Mouse (Mus musculus): Measurements from ENCODE around the gene Lyz1. TPM values are rescaled to one million over a fixed set of nuclear protein-coding genes. Genes with fewer than 3 reads are reported as not detected.
"Not testable (repeated sequence)": the region's sequence is repeated elsewhere in the genome, so short reads cannot be mapped to it uniquely, and the experiment has no call there.

The Lyz1 gene
- polyA plus RNA-seq, 1 experiment from 2014 or later, result 7.2 TPM

GRCm38 (mm10) chr10:117290936-117291335 is 1.7 kb downstream of the Lyz1 start:
- H3K27ac ChIP-seq (ENCODE audit: low read depth, low read length); ATAC-seq (replicated peaks; ENCODE audit: insufficient number of reproducible peaks, low FRiP score, low TSS enrichment); H3K4me3 ChIP-seq (ENCODE audit: low read depth, low read length); H3K4me2 ChIP-seq; H3K36me3 ChIP-seq (ENCODE audit: control insufficient read depth, insufficient read depth, low read length); H3K9ac ChIP-seq (ENCODE audit: low read depth, low read length); H3K27me3 ChIP-seq (ENCODE audit: control insufficient read depth, insufficient read depth, low read length); H3K9me3 ChIP-seq (replicated peaks; ENCODE audit: control insufficient read depth, low read length); H3K4me1 ChIP-seq (ENCODE audit: control insufficient read depth, insufficient read depth, low read length): not testable (repeated sequence)
- WGBS (ENCODE audit: insufficient replicate concordance), result 91% methylated on average over 6 of the region's 6 CpGs

GRCm38 (mm10) chr10:117290046-117290870 is 2.4 kb downstream of the Lyz1 start:
- Histone ChIP-seq H3K4me3 (ENCODE audit: low read depth, low read length) (no peak overlapping the region), H3K4me1 (ENCODE audit: control insufficient read depth, insufficient read depth, low read length) (peaks cover 11% of the 10 kb centered on the region), H3K36me3 (ENCODE audit: control insufficient read depth, insufficient read depth, low read length) (no peaks in the 10 kb centered on the region), H3K27me3 (ENCODE audit: control insufficient read depth, insufficient read depth, low read length) (peaks cover 4% of the 10 kb centered on the region; the same call in 1 of the 2 replicates), H3K4me2 (no peak overlapping the region), H3K9ac (ENCODE audit: low read depth, low read length) (no peak overlapping the region), H3K27ac (ENCODE audit: low read depth, low read length) (no peak overlapping the region), H3K9me3 (replicated peaks; ENCODE audit: control insufficient read depth, low read length) (no peaks in the 10 kb centered on the region)
- 44% methylated on average over 6 of the region's 6 CpGs for WGBS (ENCODE audit: insufficient replicate concordance)
- no peak for ATAC-seq (replicated peaks; ENCODE audit: insufficient number of reproducible peaks, low FRiP score, low TSS enrichment)

- not testable (repeated sequence) for H3K9me3 ChIP-seq (replicated peaks; ENCODE audit: control insufficient read depth, low read length); H3K36me3 ChIP-seq (ENCODE audit: control insufficient read depth, insufficient read depth, low read length); H3K4me3 ChIP-seq (ENCODE audit: low read depth, low read length); H3K4me2 ChIP-seq; H3K27me3 ChIP-seq (ENCODE audit: control insufficient read depth, insufficient read depth, low read length); H3K9ac ChIP-seq (ENCODE audit: low read depth, low read length)
- WGBS (ENCODE audit: insufficient replicate concordance), result 42% methylated on average over 5 of the region's 5 CpGs
- Histone ChIP-seq H3K4me1 (ENCODE audit: control insufficient read depth, insufficient read depth, low read length) (peaks cover 18% of the 10 kb centered on the region), H3K27ac (ENCODE audit: low read depth, low read length) (peak overlapping the region; percentile 54; the same call in 1 of the 2 replicates)
- peak; percentile 37; the same call in 1 of the 2 replicates for ATAC-seq (replicated peaks; ENCODE audit: insufficient number of reproducible peaks, low FRiP score, low TSS enrichment)
Observed at GRCm38 (mm10) chr10:117289034-117289505, 3.6 kb downstream of the Lyz1 start.

GRCm38 (mm10) chr10:117288197-117289033 is 4.3 kb downstream of the Lyz1 start:
- Histone ChIP-seq H3K4me2 (no peak overlapping the region), H3K9ac (ENCODE audit: low read depth, low read length) (no peak overlapping the region), H3K9me3 (replicated peaks; ENCODE audit: control insufficient read depth, low read length) (no peaks in the 10 kb centered on the region), H3K27ac (ENCODE audit: low read depth, low read length) (peak overlapping the region; percentile 57; the same call in 1 of the 2 replicates), H3K27me3 (ENCODE audit: control insufficient read depth, insufficient read depth, low read length) (peaks cover 7% of the 10 kb centered on the region; the same call in 1 of the 2 replicates), H3K4me3 (ENCODE audit: low read depth, low read length) (no peak overlapping the region), H3K4me1 (ENCODE audit: control insufficient read depth, insufficient read depth, low read length) (peaks cover 18% of the 10 kb centered on the region), H3K36me3 (ENCODE audit: control insufficient read depth, insufficient read depth, low read length) (no peaks in the 10 kb centered on the region)
- no peak for ATAC-seq (replicated peaks; ENCODE audit: insufficient number of reproducible peaks, low FRiP score, low TSS enrichment)
- 84% methylated on average over 9 of the region's 9 CpGs for WGBS (ENCODE audit: insufficient replicate concordance)

GRCm38 (mm10) chr10:117287226-117287850 is 5.3 kb downstream of the Lyz1 start:
- ATAC-seq (replicated peaks; ENCODE audit: insufficient number of reproducible peaks, low FRiP score, low TSS enrichment), result no peak
- 80% methylated on average over 3 of the region's 3 CpGs for WGBS (ENCODE audit: insufficient replicate concordance)
- Histone ChIP-seq H3K9me3 (replicated peaks; ENCODE audit: control insufficient read depth, low read length) (no peaks in the 10 kb centered on the region), H3K4me2 (no peak overlapping the region), H3K36me3 (ENCODE audit: control insufficient read depth, insufficient read depth, low read length) (no peaks in the 10 kb centered on the region), H3K27me3 (ENCODE audit: control insufficient read depth, insufficient read depth, low read length) (peaks cover 5% of the 10 kb centered on the region; the same call in 1 of the 2 replicates), H3K4me3 (ENCODE audit: low read depth, low read length) (no peak overlapping the region), H3K27ac (ENCODE audit: low read depth, low read length) (no peak overlapping the region), H3K4me1 (ENCODE audit: control insufficient read depth, insufficient read depth, low read length) (peaks cover 14% of the 10 kb centered on the region), H3K9ac (ENCODE audit: low read depth, low read length) (no peak overlapping the region)

- Histone ChIP-seq H3K27me3 (ENCODE audit: control insufficient read depth, insufficient read depth, low read length) (0 out of 2 replicates have a peak, but pooled peaks cover 4% of the 10 kb centered on the region), H3K9ac (ENCODE audit: low read depth, low read length) (no peak overlapping the region), H3K4me2 (no peak overlapping the region), H3K36me3 (ENCODE audit: control insufficient read depth, insufficient read depth, low read length) (no peaks in the 10 kb centered on the region), H3K4me1 (ENCODE audit: control insufficient read depth, insufficient read depth, low read length) (peaks cover 14% of the 10 kb centered on the region), H3K27ac (ENCODE audit: low read depth, low read length) (no peak overlapping the region), H3K9me3 (replicated peaks; ENCODE audit: control insufficient read depth, low read length) (no peaks in the 10 kb centered on the region), H3K4me3 (ENCODE audit: low read depth, low read length) (no peak overlapping the region)
- WGBS (ENCODE audit: insufficient replicate concordance), result 78% methylated on average over 6 of the region's 6 CpGs
- no peak for ATAC-seq (replicated peaks; ENCODE audit: insufficient number of reproducible peaks, low FRiP score, low TSS enrichment)
Observed at GRCm38 (mm10) chr10:117286366-117286970, 6.2 kb downstream of the Lyz1 start.

- not testable (repeated sequence) for ATAC-seq (replicated peaks; ENCODE audit: insufficient number of reproducible peaks, low FRiP score, low TSS enrichment); H3K4me3 ChIP-seq (ENCODE audit: low read depth, low read length); H3K36me3 ChIP-seq (ENCODE audit: control insufficient read depth, insufficient read depth, low read length); H3K27ac ChIP-seq (ENCODE audit: low read depth, low read length); H3K9me3 ChIP-seq (replicated peaks; ENCODE audit: control insufficient read depth, low read length); H3K27me3 ChIP-seq (ENCODE audit: control insufficient read depth, insufficient read depth, low read length); H3K4me2 ChIP-seq; H3K9ac ChIP-seq (ENCODE audit: low read depth, low read length)
- H3K4me1 ChIP-seq (ENCODE audit: control insufficient read depth, insufficient read depth, low read length), result peaks cover 14% of the 10 kb centered on the region
- 59% methylated on average over 3 of the region's 7 CpGs for WGBS (ENCODE audit: insufficient replicate concordance)
Observed at GRCm38 (mm10) chr10:117285584-117285983, 7.1 kb downstream of the Lyz1 start.

Measured in heart, embryonic 11.5 days (tissue).